8 mouse cellular contexts compared by ENCODE assay signal in genomic region chr11:55422978-55423377, GRCm38 (mm10). TPM values are rescaled to one million over a fixed set of nuclear protein-coding genes. Genes with fewer than 3 reads are reported as not detected.
A peak's percentile ranks its signal among the peaks of the same experiment; 100 is the strongest.
DNase-seq lines count a peak whose midpoint lies in the region; ATAC-seq and TF ChIP-seq lines count a peak whose summit lies in the region.

Gene Sparc (minus strand): TSS chr11:55423183.

- no peak for DNase-seq in left cerebral cortex, adult 2 months (ENCODE audit: extremely low spot score in 1 of 2, low spot score in 2 of 2)
- DNase-seq in left cerebral cortex, adult 11 months (ENCODE audit: low spot score): no peak
- DNase-seq in embryonic facial prominence, embryonic 14.5 days (ENCODE audit: low spot score): no peak
- DNase-seq in limb, embryonic 10.5 days (ENCODE audit: low spot score): no peak
- DNase-seq in ovary, postnatal 36 days (ENCODE audit: low spot score): no peak
- no peak for DNase-seq in kidney, postnatal 25 days

- TF ChIP-seq CTCF in left cerebral cortex, adult 2 months (IDR thresholded peaks at IDR 0.05): no peak

- no peaks in the 10 kb centered on the region for H3K27me3 ChIP-seq in embryonic facial prominence, embryonic 14.5 days (replicated peaks; ENCODE audit: control insufficient read depth, insufficient read depth, low read length)
- H3K27me3 ChIP-seq in heart, embryonic 16.5 days (ENCODE audit: control insufficient read depth, insufficient read depth, low read length): no peaks in the 10 kb centered on the region
- H3K27me3 ChIP-seq in limb, embryonic 10.5 days (ENCODE audit: low read depth, poor library complexity, severe bottlenecking): no peaks in the 10 kb centered on the region; the same call in 1 of the 2 replicates
- H3K27me3 ChIP-seq in stomach, embryonic 14.5 days (ENCODE audit: control insufficient read depth, insufficient read depth, low read length): no peaks in the 10 kb centered on the region

- H3K4me2 ChIP-seq in embryonic facial prominence, embryonic 14.5 days (ENCODE audit: low read depth, low read length): no peak within 1 kb of the TSS
- no peak within 1 kb of the TSS for H3K4me2 ChIP-seq in heart, embryonic 16.5 days (ENCODE audit: low read depth, low read length)
- no peak within 1 kb of the TSS for H3K4me2 ChIP-seq in stomach, embryonic 14.5 days (replicated peaks; ENCODE audit: low read depth, low read length)

- intact Hi-C loops in left cerebral cortex, adult 2 months (cut with DNase I): no loop called here

- H3K36me3 ChIP-seq in embryonic facial prominence, embryonic 14.5 days (ENCODE audit: control insufficient read depth, insufficient read depth, low read length): no peaks in the 10 kb centered on the region
- H3K36me3 ChIP-seq in heart, embryonic 16.5 days (ENCODE audit: control insufficient read depth, insufficient read depth): no peaks in the 10 kb centered on the region
- no peaks in the 10 kb centered on the region for H3K36me3 ChIP-seq in limb, embryonic 10.5 days
- H3K36me3 ChIP-seq in stomach, embryonic 14.5 days (ENCODE audit: control insufficient read depth, insufficient read depth, low read length): no peaks in the 10 kb centered on the region

- H3K9me3 ChIP-seq in embryonic facial prominence, embryonic 14.5 days (ENCODE audit: control insufficient read depth, low read length): no peaks in the 10 kb centered on the region
- H3K9me3 ChIP-seq in heart, embryonic 16.5 days (replicated peaks; ENCODE audit: control insufficient read depth, low read length): no peaks in the 10 kb centered on the region
- H3K9me3 ChIP-seq in limb, embryonic 10.5 days (replicated peaks): no peaks in the 10 kb centered on the region
- H3K9me3 ChIP-seq in stomach, embryonic 14.5 days (ENCODE audit: control insufficient read depth, low read depth, low read length): no peaks in the 10 kb centered on the region

- ATAC-seq in embryonic facial prominence, embryonic 14.5 days (ENCODE audit: low read depth): no peak
- no peak for ATAC-seq in heart, embryonic 16.5 days (replicated peaks; ENCODE audit: extremely low read depth, insufficient read depth, low FRiP score)
- no peak for ATAC-seq in stomach, embryonic 14.5 days (ENCODE audit: insufficient number of reproducible peaks, insufficient read depth, low FRiP score, low read depth)

- H3K4me1 ChIP-seq in embryonic facial prominence, embryonic 14.5 days (ENCODE audit: control insufficient read depth, insufficient read depth, low read length): peaks cover 34% of the 10 kb centered on the region
- peaks cover 30% of the 10 kb centered on the region for H3K4me1 ChIP-seq in heart, embryonic 16.5 days (ENCODE audit: control insufficient read depth, insufficient read depth, low read length)
- peaks cover 38% of the 10 kb centered on the region for H3K4me1 ChIP-seq in limb, embryonic 10.5 days
- H3K4me1 ChIP-seq in stomach, embryonic 14.5 days (ENCODE audit: control insufficient read depth, insufficient read depth, low read length): peaks cover 38% of the 10 kb centered on the region; the same call in 1 of the 2 replicates

- H3K4me3 ChIP-seq in left cerebral cortex, adult 2 months: no peak within 1 kb of the TSS
- H3K4me3 ChIP-seq in embryonic facial prominence, embryonic 14.5 days (ENCODE audit: low read depth, low read length): no peak within 1 kb of the TSS
- H3K4me3 ChIP-seq in heart, embryonic 16.5 days (ENCODE audit: low read length): no peak within 1 kb of the TSS
- no peak within 1 kb of the TSS for H3K4me3 ChIP-seq in limb, embryonic 10.5 days
- H3K4me3 ChIP-seq in stomach, embryonic 14.5 days (ENCODE audit: low read depth, low read length): no peak within 1 kb of the TSS

- WGBS in embryonic facial prominence, embryonic 14.5 days: 88% methylated on average over 1 of the region's 1 CpGs
- WGBS in heart, embryonic 16.5 days: 92% methylated on average over 1 of the region's 1 CpGs
- WGBS in limb, embryonic 10.5 days: 96% methylated on average over 1 of the region's 1 CpGs
- WGBS in stomach, embryonic 14.5 days: 95% methylated on average over 1 of the region's 1 CpGs

- H3K9ac ChIP-seq in embryonic facial prominence, embryonic 14.5 days (ENCODE audit: low read depth, low read length): no peak within 1 kb of the TSS; the same call in 1 of the 2 replicates
- no peak within 1 kb of the TSS for H3K9ac ChIP-seq in heart, embryonic 16.5 days (ENCODE audit: low read length)
- H3K9ac ChIP-seq in stomach, embryonic 14.5 days (replicated peaks; ENCODE audit: low read depth, low read length): no peak within 1 kb of the TSS

- no peak within 1 kb of the TSS for H3K27ac ChIP-seq in left cerebral cortex, adult 2 months
- H3K27ac ChIP-seq in embryonic facial prominence, embryonic 14.5 days (replicated peaks; ENCODE audit: low read depth, low read length): peak within 1 kb of the TSS; percentile 86
- peak within 1 kb of the TSS; percentile 67 for H3K27ac ChIP-seq in heart, embryonic 16.5 days (ENCODE audit: low read length)
- peak within 1 kb of the TSS; percentile 53 for H3K27ac ChIP-seq in limb, embryonic 10.5 days
- H3K27ac ChIP-seq in stomach, embryonic 14.5 days (ENCODE audit: low read length): peak within 1 kb of the TSS; percentile 57; the same call in 1 of the 2 replicates

RNA-seq across cellular contexts. Expression of gene Sparc, which starts in this region (rescaled TPM):
- 100 to 1,000 TPM; 177 to 202 TPM for total RNA-seq in left cerebral cortex, adult 2 months (2021)
- 2,713 and 3,340 TPM in 2 replicates for polyA plus RNA-seq in embryonic facial prominence, embryonic 14.5 days (2014; fragmentation: Nextera tagmentation; extraction: Ambion mirVana)
- polyA plus RNA-seq in heart, embryonic 16.5 days (2015; fragmentation: Nextera tagmentation; extraction: Ambion mirVana): 1,876 and 1,966 TPM in 2 replicates
- polyA plus RNA-seq in limb, embryonic 10.5 days (2016; fragmentation: Nextera tagmentation; extraction: Ambion mirVana): 183 and 211 TPM in 2 replicates
- 1,638 and 1,722 TPM in 2 replicates for polyA plus RNA-seq in stomach, embryonic 14.5 days (2014; fragmentation: Nextera tagmentation; extraction: Ambion mirVana)
